Mouse (Mus musculus) embryonic facial prominence, embryonic 12.5 days (tissue): ENCODE measurements around the gene Mfsd4b1. TPM values are rescaled to one million over a fixed set of nuclear protein-coding genes. Genes with fewer than 3 reads are reported as not detected.

ENCODE experiments used
- ATAC-seq: fragments of 200-750 bp; cut with Nextera tagmentation; 2 replicates; pipeline ENCODE4 v1.8.0; 2017; ENCODE audit not compliant: insufficient number of reproducible peaks, insufficient read depth, low FRiP score, low TSS enrichment
- H3K27ac ChIP-seq: fragments of 300-500 bp; sonication (generic); 2 replicates; pipeline ENCODE4 v1.5.1; 2016; ENCODE audit warnings: mild to moderate bottlenecking
- H3K27me3 ChIP-seq: fragments of 300-500 bp; sonication (generic); 2 replicates; pipeline ENCODE4 v1.6.1; 2016; ENCODE audit warnings: mild to moderate bottlenecking, moderate library complexity
- H3K36me3 ChIP-seq: fragments of 300-500 bp; sonication (generic); 2 replicates; pipeline ENCODE4 v1.6.1; 2016; ENCODE audit warnings: mild to moderate bottlenecking
- H3K4me1 ChIP-seq: fragments of 300-500 bp; sonication (generic); 2 replicates; pipeline ENCODE4 v1.6.1; 2016
- H3K4me2 ChIP-seq: fragments of 300-500 bp; sonication (generic); replicated peaks from 2 replicates; pipeline ENCODE4 v1.6.1; 2016; ENCODE audit warnings: mild to moderate bottlenecking, moderate library complexity
- H3K4me3 ChIP-seq: fragments of 300-500 bp; sonication (generic); 2 replicates; pipeline ENCODE4 v1.5.1; 2016; ENCODE audit warnings: mild to moderate bottlenecking
- H3K9ac ChIP-seq: fragments of 300-500 bp; sonication (generic); 2 replicates; pipeline ENCODE4 v1.6.1; 2016; ENCODE audit warnings: mild to moderate bottlenecking, moderate library complexity
- H3K9me3 ChIP-seq: fragments of 300-500 bp; sonication (generic); 2 replicates; pipeline ENCODE4 v1.6.1; 2016; ENCODE audit warnings: mild to moderate bottlenecking, moderate library complexity
- WGBS: fragments of 180-500 bp; shearing (Covaris S2); methylation state at CpG from one replicate; pipeline ENCODE4 v1.1.7; 2016; 5-methylcytosine and 5-hydroxymethylcytosine counted together
- polyA plus RNA-seq: library from polyadenylated mRNA; unstranded; fragments of >200 nt; fragmentation: Nextera tagmentation; extraction: Ambion mirVana; gene quantifications from 2 replicates; pipeline ENCODE4 v1.2.1, GENCODE M21; 2016

Gene Mfsd4b1
- polyA plus RNA-seq, 1 experiment from 2014 or later, result 0.13 TPM

DNA sequence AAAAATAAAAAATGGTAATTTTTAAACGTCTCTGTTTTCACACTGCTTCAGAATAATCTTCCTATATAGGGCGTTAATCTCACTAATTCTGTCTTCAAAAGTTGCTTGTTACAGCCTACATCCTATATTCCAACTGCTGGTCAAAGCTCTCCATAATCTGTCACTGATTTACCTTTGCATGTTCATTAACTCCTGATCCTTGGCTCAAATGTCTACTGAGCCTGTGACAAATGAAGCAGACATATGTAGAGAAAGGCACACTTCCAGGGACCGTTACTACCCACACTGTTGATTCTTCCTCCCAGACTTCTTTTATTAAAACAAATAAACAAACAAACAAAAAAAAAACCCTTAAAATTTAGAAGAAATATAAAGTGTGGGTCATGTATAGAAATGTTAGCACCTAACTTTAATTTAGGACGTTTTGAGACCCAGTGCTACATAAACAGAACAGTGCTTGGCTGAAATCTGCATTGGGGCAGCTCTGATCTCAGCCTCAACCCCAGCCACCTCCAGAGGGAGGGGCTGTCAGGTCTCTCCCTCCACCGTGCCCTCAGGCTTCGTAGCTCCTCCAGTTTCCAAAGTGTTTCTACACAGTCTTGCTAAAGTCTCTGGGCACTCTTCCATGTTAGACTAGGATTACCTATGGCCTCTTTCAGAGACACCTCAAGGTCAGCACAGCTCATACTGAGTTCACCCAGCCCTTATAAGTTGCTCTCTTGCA is 33.2 kb upstream of the Mfsd4b1 start:
- Histone ChIP-seq H3K27ac (no peak overlapping the region), H3K36me3 (no peaks in the 10 kb centered on the region), H3K9me3 (no peaks in the 10 kb centered on the region), H3K4me2 (no peak overlapping the region), H3K4me1 (no peaks in the 10 kb centered on the region), H3K4me3 (no peak overlapping the region), H3K27me3 (no peaks in the 10 kb centered on the region), H3K9ac (no peak overlapping the region)
- WGBS, result 44% methylated on average over 6 of the region's 6 CpGs
- ATAC-seq, result no peak

DNA sequence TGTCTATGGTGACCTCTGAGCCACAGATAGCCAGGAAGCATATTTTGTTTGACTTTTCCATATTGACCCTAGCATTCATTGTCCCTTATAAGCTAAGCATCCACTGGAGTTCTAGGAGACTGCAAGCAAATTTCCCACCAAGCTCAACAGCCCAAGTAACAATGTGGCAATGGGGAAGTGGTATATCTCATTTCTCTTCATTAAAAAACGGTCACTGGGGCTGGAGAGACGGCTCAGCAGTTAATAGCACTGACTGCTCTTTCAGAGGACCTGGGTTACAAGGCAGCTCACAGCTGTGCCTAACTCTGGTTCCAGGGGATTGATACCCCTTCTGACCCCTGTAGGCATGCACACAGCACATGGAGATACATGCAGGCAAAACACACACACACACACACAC is 32.5 kb upstream of the Mfsd4b1 start:
- no peaks in the 10 kb centered on the region for H3K9me3 ChIP-seq
- no peak overlapping the region for H3K9ac ChIP-seq
- no peak overlapping the region for H3K4me3 ChIP-seq
- WGBS, result 46% methylated on average over 2 of the region's 2 CpGs
- no peaks in the 10 kb centered on the region for H3K27me3 ChIP-seq
- H3K36me3 ChIP-seq, result no peaks in the 10 kb centered on the region
- ATAC-seq, result no peak
- H3K4me2 ChIP-seq, result no peak overlapping the region
- no peaks in the 10 kb centered on the region for H3K4me1 ChIP-seq
- no peak overlapping the region for H3K27ac ChIP-seq

DNA sequence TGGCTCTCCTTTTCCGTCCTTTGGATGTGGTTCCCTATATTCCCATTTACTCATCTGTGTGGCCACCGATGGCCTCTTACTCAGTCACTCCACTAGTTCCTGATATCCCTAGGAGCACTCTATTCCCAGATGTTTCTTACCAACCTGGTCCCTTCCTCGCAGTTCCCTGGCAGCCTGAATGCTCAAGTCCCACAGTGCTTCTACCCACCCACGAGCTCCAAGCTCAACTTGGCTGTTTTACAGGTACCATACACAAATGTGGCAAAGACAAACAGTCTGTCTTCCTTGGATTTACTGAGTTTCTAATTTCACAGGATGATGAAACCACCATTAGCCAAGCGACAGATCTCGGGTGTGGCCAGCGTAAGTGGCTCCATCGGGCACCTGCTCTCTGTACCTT is 29.4 kb upstream of the Mfsd4b1 start:
- Histone ChIP-seq H3K27ac (no peak overlapping the region), H3K4me1 (no peaks in the 10 kb centered on the region), H3K4me3 (no peak overlapping the region), H3K9me3 (no peaks in the 10 kb centered on the region), H3K9ac (no peak overlapping the region), H3K36me3 (no peaks in the 10 kb centered on the region), H3K27me3 (no peaks in the 10 kb centered on the region), H3K4me2 (no peak overlapping the region)
- 92% methylated on average over 8 of the region's 8 CpGs for WGBS
- ATAC-seq, result no peak

DNA sequence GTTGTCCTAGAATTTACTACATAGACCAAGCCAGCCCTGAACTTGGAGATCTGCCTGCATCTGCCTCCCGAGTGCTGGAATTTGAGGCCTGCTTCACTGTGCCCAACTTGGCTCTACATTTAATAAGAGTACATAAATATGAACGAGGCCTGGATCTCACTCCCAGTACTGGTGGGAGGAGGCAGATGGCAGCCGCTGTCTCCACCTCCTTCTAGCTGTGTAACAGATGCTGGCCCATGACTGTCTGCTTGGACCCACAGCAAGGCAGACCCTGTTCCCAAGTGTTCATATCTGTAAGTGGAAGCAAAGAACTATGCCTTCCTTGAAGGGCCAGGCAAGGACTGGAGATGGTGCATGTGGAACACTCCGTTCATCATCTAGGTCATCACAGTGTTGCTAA is 28.8 kb upstream of the Mfsd4b1 start:
- H3K27ac ChIP-seq, result no peak overlapping the region
- no peaks in the 10 kb centered on the region for H3K9me3 ChIP-seq
- no peak overlapping the region for H3K9ac ChIP-seq
- H3K4me1 ChIP-seq, result no peaks in the 10 kb centered on the region
- H3K4me2 ChIP-seq, result no peak overlapping the region
- ATAC-seq, result no peak
- 87% methylated on average over 4 of the region's 4 CpGs for WGBS
- H3K27me3 ChIP-seq, result no peaks in the 10 kb centered on the region
- H3K36me3 ChIP-seq, result no peaks in the 10 kb centered on the region
- H3K4me3 ChIP-seq, result no peak overlapping the region

DNA sequence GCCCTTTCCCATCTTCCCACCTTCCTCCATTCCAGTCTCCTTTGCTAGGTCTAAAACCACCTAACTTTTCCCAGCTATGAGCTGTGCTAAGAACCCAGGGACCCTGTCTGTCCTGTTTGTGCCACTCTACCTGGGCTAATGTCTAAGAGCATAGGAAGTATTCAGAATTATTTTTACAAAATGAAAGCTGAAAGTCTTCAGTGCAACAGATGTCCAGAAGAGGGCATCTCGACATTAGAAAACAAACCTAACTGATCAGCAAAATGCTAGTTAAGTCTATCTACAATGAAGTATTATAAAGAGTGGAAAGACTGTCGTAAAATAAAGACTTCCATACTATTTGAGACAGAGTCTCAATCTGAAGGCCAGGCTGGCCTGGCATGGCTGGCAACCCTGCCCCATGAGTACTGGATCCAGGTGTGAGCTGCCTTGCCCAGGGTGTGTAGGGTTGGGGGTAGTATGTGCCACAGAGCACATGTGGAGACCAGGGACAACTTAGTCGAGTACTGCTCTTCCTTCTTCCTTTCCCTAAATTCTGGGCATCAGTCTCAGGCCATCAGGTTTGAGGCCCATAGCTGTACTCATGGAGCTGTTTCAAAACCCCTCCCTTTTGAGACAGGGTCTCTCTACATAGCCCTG is 28.3 kb upstream of the Mfsd4b1 start:
- Histone ChIP-seq H3K9me3 (no peaks in the 10 kb centered on the region), H3K4me2 (no peak overlapping the region), H3K27me3 (no peaks in the 10 kb centered on the region), H3K27ac (no peak overlapping the region), H3K4me3 (no peak overlapping the region), H3K9ac (no peak overlapping the region), H3K4me1 (no peaks in the 10 kb centered on the region), H3K36me3 (no peaks in the 10 kb centered on the region)
- WGBS, result 57% methylated on average over 3 of the region's 3 CpGs
- ATAC-seq, result no peak

DNA sequence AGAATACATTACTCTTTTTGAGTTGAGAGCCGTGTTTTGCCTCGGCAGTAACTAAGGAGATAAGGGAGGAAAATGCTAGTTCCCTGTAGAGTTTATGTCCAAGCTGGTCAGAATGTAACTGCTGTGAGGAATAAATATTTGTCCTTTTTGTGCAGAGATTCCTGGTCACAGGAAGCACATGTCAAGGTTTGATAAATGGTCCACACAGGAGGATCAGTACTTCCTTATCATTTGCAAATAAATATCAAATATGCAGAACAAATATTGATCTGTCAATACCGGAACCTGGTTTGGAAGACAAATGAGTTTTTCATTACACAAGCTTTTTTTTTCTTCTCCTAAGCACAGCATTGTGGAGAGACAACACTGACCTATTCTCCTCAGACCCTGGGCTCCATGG is 26.9 kb upstream of the Mfsd4b1 start:
- no peak overlapping the region for H3K27ac ChIP-seq
- H3K27me3 ChIP-seq, result no peaks in the 10 kb centered on the region
- no peak overlapping the region for H3K4me3 ChIP-seq
- no peak overlapping the region for H3K9ac ChIP-seq
- no peaks in the 10 kb centered on the region for H3K36me3 ChIP-seq
- no peaks in the 10 kb centered on the region for H3K4me1 ChIP-seq
- H3K9me3 ChIP-seq, result no peaks in the 10 kb centered on the region
- H3K4me2 ChIP-seq, result no peak overlapping the region
- 81% methylated on average over 3 of the region's 3 CpGs for WGBS
- no peak for ATAC-seq

DNA sequence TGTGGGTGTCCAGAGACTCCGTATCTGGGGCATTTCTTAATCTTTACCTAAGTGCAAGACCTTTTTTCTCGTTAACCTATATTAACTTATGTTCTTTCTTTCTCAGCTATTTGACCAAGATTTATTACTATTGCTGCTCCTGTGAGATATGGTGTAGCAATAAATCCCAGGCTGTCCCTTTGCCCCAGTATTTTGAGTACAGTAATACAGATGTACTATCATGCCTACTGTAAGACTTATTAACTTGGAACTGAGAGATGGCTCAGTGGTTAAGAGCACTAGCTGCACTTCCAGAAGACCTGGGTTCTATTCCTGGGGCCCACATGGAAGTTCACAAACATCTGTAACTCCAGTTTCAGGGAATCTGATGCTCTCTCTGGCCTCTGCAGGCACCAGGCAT is 25.7 kb upstream of the Mfsd4b1 start:
- H3K27me3 ChIP-seq, result no peaks in the 10 kb centered on the region
- H3K27ac ChIP-seq, result no peak overlapping the region

DNA sequence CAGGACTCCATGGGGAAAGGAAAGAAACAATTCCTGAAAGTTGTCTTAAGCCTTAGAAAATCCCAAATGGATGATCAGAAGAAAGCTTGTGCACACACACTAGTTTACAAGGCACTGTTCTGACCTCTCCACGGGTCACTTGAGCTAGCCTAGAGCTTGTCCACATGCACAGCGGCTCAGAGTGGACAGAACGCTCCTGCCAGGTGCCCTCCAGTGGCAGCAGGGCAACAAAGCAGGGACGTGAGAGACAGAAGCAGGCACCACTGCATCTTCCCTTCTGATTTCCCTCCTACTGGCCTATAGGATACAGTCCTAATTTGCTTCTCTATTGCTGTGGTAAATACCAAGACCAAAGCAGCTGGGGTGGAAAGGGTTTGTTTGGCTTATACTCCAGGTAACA is 16.3 kb upstream of the Mfsd4b1 start:
- Histone ChIP-seq H3K9ac (no peak overlapping the region), H3K27ac (no peak overlapping the region), H3K36me3 (no peaks in the 10 kb centered on the region), H3K4me1 (no peaks in the 10 kb centered on the region), H3K4me3 (no peak overlapping the region), H3K9me3 (no peaks in the 10 kb centered on the region), H3K4me2 (no peak overlapping the region), H3K27me3 (no peaks in the 10 kb centered on the region)
- ATAC-seq, result no peak
- 27% methylated on average over 4 of the region's 4 CpGs for WGBS

More for the DNA sequence above, 25.7 kb upstream of the Mfsd4b1 start:
- no peak overlapping the region for H3K4me3 ChIP-seq
- no peak overlapping the region for H3K4me2 ChIP-seq
- no peak overlapping the region for H3K9ac ChIP-seq
- no peaks in the 10 kb centered on the region for H3K9me3 ChIP-seq
- no peaks in the 10 kb centered on the region for H3K36me3 ChIP-seq
- ATAC-seq, result no peak
- no peaks in the 10 kb centered on the region for H3K4me1 ChIP-seq
- 87% methylated on average over 2 of the region's 2 CpGs for WGBS

DNA sequence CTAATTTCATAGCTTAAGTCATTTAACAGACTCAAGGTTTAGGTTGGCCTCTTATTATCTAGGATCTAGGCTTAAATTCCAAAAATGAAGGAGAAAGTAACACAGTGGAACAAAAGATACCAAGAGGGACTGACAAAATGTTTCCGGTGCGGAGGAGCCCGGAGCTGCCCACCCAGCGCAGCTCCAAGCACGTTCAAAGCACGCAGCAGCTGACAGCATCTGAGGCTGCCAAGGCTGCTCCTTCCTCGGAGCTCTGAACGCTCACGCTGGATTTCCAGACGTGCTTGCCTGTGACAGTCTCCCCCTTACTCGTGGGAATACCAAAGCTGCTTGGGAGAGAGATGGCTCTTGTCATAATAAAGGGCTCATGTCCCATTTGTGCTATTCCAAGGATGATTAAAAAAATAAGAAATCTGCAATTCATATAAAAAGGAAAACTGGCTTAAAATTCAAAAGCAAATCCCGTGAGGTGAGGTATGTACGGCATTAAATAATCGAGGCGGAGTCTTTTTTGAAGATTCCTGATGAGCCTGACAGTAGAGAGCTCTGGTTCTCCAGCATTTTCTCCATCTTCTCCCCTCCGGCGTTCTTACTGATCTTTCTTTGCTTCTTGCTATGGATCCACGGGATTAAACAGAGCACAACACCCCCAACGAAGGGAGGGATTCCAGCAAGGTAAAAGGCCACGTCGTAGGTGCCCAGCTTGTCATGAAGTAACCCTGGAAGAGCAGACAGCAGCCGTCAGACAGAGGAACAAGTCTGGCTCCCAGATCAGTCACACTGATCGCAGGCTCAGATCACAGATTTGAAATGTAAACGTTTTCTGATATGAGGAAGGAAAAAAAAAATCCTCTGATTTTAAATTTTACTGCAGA is 11.9 kb upstream of the Mfsd4b1 start:
- WGBS, result 68% methylated on average over 24 of the region's 24 CpGs
- Histone ChIP-seq H3K27me3 (no peaks in the 10 kb centered on the region), H3K27ac (no peak overlapping the region), H3K9ac (no peak overlapping the region), H3K4me3 (no peak overlapping the region), H3K4me2 (no peak overlapping the region), H3K9me3 (no peaks in the 10 kb centered on the region), H3K4me1 (no peaks in the 10 kb centered on the region), H3K36me3 (no peaks in the 10 kb centered on the region)
- no peak for ATAC-seq

DNA sequence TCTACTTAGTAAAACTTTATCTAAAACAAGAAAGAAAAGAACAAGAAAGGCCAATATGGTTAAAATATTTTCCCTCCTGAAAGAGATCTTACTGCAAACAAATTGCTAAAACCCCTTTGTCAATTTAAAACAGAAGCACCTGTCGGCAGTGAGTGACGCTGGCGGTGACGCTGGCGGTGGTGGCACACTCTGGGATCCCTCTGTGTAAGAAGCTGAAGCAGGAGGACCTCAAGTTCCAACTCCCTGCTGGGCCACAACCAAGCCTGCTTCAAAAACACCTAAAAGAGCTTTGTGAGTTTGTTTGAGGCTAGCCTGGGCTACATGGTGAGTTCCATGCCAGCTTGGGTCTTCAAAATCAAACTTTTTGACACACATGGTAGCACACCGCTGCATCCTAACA is 9.9 kb upstream of the Mfsd4b1 start:
- Histone ChIP-seq H3K9me3 (no peaks in the 10 kb centered on the region), H3K27ac (no peak overlapping the region), H3K36me3 (no peaks in the 10 kb centered on the region), H3K4me3 (no peak overlapping the region), H3K27me3 (no peaks in the 10 kb centered on the region), H3K4me2 (no peak overlapping the region), H3K9ac (no peak overlapping the region), H3K4me1 (no peaks in the 10 kb centered on the region)
- WGBS, result 91% methylated on average over 6 of the region's 6 CpGs
- no peak for ATAC-seq

DNA sequence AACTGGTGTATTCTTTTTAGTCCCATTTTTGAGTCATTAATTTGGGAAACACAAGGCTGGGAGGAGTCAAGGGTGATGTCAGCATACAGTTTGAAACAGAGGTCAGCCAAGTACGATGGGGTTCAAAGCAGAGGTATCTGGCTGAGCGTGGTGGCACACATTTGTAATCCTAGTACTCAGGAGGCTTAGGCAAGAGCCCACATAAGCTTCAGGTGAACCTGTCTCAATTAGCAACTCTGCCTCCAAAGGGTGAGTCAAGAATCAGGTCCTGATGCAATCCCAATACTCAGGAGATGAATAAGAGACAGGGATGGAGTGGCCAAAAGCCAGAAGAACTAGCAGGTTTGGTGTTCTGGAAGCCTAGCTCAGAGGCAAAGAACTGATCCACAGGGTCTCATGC is 7.8 kb upstream of the Mfsd4b1 start:
- no peak for ATAC-seq
- WGBS, result 62% methylated on average over 2 of the region's 2 CpGs
- H3K27me3 ChIP-seq, result no peaks in the 10 kb centered on the region; the same call in 1 of the 2 replicates
- no peak overlapping the region for H3K4me2 ChIP-seq
- no peaks in the 10 kb centered on the region for H3K4me1 ChIP-seq
- no peak overlapping the region for H3K9ac ChIP-seq
- H3K36me3 ChIP-seq, result no peaks in the 10 kb centered on the region
- no peaks in the 10 kb centered on the region for H3K9me3 ChIP-seq
- no peak overlapping the region for H3K4me3 ChIP-seq
- H3K27ac ChIP-seq, result no peak overlapping the region

DNA sequence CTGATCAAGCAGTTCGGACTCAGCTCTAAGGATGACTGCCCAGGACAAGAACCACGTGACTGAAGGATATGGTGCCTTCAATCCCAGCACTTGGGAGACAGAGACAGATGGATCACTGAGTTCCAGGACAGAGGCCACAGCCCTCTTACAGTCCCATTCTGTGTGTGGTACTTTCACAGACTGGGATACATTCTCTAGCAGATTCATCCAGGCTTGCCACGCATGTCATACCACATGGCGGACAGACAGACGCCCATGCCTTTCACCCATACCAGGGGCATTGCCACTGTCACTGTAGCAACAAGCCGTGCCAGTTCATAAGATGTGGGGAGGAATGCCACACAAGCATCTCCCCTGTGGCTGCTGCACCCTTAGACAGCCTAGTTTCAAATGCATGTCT is 5.6 kb upstream of the Mfsd4b1 start:
- 91% methylated on average over 6 of the region's 6 CpGs for WGBS
- Histone ChIP-seq H3K9me3 (no peaks in the 10 kb centered on the region), H3K4me2 (no peak overlapping the region), H3K4me1 (no peaks in the 10 kb centered on the region), H3K36me3 (no peaks in the 10 kb centered on the region), H3K4me3 (no peak overlapping the region), H3K9ac (no peak overlapping the region), H3K27ac (no peak overlapping the region), H3K27me3 (no peaks in the 10 kb centered on the region; the same call in 1 of the 2 replicates)
- no peak for ATAC-seq
